Mouse (Mus musculus): Measurements from ENCODE around the gene Fam114a1.

DNA sequence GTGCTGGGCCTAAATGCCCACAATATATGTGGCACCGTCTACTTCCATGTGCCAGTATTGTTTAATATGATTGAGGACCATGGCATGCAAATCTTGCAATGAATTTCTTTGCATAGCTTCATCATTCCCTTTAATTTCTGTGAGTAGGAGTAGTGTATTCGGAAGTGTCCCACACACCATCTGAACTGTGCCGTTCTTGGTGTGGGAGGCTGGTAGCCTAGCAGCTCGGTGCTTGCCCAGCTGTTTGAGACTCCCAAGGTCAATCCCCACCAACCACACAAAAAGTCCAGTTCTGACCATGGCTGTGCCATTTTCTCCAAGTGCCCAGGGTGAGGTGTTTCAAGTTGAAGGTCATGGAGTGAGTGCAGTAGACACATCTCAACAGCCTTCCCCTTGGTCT, 52.1 kb downstream of the Fam114a1 start:
- TF ChIP-seq CHD2 (IDR thresholded peaks at IDR 0.05; ENCODE audit: low read depth, low read length), result no peak
- TF ChIP-seq HCFC1 (IDR thresholded peaks at IDR 0.05; ENCODE audit: borderline replicate concordance, insufficient read depth, low read length), result no peak
- TF ChIP-seq ZC3H11A (IDR thresholded peaks at IDR 0.05; ENCODE audit: borderline replicate concordance, low read depth, low read length), result no peak
